Mouse (Mus musculus) brain, embryonic 14.5 days (tissue): Measurements from ENCODE around the gene 9230112D13Rik. TPM values are rescaled to one million over a fixed set of nuclear protein-coding genes. Genes with fewer than 3 reads are reported as not detected.

ENCODE experiments used
- DNase-seq: peaks from one replicate; pipeline ENCODE4 v3.0.0-alpha.2; 2011; ENCODE audit warnings: low read depth
- CTCF ChIP-seq: fragments of 200-500 bp; IDR thresholded peaks from 2 replicates; pipeline ENCODE4 v1.5.1; 2012; ENCODE audit warnings: inconsistent platforms, mild to moderate bottlenecking, moderate library complexity, borderline replicate concordance; ENCODE audit not compliant: insufficient read depth, insufficient read length; ENCODE audit errors: extremely low read depth
- POLR2A ChIP-seq: fragments of 200-500 bp; IDR thresholded peaks from 2 replicates; pipeline ENCODE4 v1.6.1; 2012; ENCODE audit warnings: mild to moderate bottlenecking, inconsistent platforms, borderline replicate concordance; ENCODE audit not compliant: poor library complexity, insufficient read depth, insufficient read length, severe bottlenecking; ENCODE audit errors: extremely low read depth
- polyA plus RNA-seq: library from polyadenylated mRNA; depleted of rRNA; stranded (reverse); fragments of >200 nt; gene quantifications from 2 replicates; pipeline ENCODE4 v1.2.3, GENCODE M21; 2012

Gene 9230112D13Rik
- polyA plus RNA-seq, 1 experiment: not detected

DNA sequence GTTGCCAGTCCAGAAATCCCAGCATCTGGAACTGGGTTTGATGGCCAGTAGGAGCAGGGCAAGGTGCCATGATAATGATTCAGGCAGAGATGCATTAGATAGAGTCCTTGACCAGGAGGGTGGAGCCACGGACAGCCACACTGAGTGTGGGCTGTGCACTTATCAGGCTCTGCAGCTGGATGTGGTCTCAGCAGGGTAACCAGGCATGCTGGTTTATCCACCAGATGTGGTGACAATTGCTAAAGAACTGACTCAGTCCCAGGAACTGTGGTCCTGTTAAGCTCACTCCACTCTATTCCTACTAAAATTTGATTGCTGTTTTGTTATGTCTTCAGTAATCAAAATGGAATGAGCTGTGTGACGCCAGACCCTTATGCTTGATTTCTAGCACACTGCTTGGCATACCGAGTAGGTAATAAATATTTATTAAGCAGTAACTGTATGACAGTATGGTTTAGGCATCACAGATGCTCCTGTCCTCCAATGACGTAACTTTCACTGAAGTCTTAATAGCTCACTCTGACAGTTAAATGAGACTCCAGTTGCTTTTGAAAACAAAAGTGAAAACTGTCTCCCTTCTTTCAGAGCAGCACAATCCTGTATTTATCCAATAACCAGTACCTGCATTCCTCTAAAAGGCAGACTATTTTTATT, 14.3 kb downstream of the 9230112D13Rik start:
- DNase-seq: peak; percentile 73
- TF ChIP-seq CTCF (no peak), POLR2A (no peak)

GRCm38 (mm10) chr14:34505309-34505708, 17.3 kb downstream of the 9230112D13Rik start:
- no peak for DNase-seq
- TF ChIP-seq POLR2A (no peak), CTCF (no peak)

DNA sequence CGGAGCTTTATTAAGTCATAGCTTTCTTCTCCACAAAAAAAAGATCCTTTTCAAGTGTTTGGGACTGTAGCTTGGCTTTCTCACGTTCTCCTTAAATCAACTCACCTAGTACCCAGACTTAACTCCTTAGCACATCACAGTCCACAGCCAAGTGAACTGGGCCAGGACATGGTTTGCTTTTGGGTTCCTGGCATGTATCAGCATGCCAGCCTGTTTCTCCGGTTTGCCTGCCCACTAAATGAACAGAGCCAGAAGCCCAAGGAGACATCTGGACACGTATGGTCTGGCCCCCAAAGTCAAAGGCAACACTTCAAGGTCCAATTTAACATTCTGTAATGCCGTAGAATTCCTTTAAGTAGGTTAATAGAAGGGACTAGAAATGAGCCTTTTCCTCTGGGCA, 18.2 kb downstream of the 9230112D13Rik start:
- TF ChIP-seq CTCF: no peak
- no peak for TF ChIP-seq POLR2A

DNA sequence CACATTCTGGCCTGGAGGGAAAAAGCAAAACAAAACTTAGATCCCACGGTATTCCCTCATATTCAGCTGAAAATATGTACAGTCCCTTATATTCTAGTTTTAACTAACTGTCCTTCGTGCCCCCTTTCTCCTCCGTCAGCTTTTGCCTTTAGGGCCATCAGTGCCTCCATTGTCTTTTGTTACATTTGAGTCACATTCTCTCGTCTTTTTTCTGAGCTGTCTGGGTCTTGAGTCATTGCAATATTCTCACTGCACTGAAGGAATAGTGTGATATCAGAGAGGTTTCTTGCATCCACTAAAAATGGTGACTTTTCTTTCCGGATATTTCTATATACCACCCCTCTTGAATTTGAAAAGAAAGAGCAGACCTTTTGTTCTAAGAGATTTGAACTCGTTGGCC, 18.8 kb downstream of the 9230112D13Rik start:
- peak; percentile 20 for DNase-seq
- TF ChIP-seq CTCF (no peak), POLR2A (no peak)

More for the DNA sequence above, 18.2 kb downstream of the 9230112D13Rik start:
- no peak for DNase-seq

GRCm38 (mm10) chr14:34503325-34503647, 19.3 kb downstream of the 9230112D13Rik start, which contains the start of gene Bmpr1a:
Gene Bmpr1a (minus strand): TSS chr14:34503341.
- no peak for DNase-seq
- no peak for TF ChIP-seq CTCF
- no peak for TF ChIP-seq POLR2A

DNA sequence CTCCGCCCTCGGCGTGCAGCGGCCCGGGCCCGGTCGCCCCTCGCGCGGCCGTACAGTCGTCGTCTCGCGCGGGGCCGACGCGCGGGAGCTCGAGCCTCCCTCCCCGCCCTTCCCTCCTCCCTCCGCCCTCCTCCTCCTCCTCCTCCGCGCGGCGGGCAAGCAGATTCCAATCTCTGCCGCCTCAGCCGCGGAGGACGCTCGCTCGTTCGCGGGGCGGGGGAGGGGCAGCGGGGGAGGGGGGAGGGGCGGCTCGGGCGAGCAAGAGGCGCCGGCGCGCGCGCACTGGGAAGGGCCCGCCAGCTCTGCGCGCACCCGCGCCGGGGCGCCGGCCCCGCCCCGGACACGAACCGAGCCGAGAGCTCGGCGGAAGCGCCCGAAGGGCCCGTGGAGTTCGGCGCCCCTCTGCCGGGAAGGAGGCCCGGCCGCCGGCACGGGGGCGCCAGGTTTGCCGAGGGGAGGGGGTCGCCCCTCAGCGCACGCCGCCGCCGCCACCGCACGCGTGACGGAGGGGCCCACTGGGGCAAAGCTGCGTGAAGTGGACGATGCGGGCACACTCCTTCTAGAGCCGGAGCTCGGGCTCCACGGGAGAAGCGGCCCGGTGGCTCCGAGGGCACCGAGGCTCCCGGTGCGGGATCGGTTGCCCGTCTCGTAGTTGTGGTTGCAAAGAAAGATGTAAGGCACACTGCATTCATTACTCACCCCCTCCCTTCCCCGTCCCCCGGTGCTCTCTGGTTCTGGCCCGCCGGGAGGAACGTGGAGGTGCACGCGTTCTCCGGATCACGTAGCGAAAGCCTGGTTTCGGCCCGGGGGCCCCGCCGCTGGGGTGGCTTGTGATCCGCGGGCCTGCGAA, 19.9 kb downstream of the 9230112D13Rik start:
- peak; percentile 96 for DNase-seq

GRCm38 (mm10) chr14:34501804-34502474, 20.7 kb downstream of the 9230112D13Rik start:
- no peak for TF ChIP-seq CTCF
- TF ChIP-seq POLR2A: peak; percentile 43; the same call in 1 of the 2 replicates
- DNase-seq: peak; percentile 75

More for the DNA sequence above, 19.9 kb downstream of the 9230112D13Rik start:
- TF ChIP-seq POLR2A: peak; percentile 97
- no peak for TF ChIP-seq CTCF

- TF ChIP-seq POLR2A (no peak), CTCF (no peak)
- DNase-seq: peak; percentile 65
Observed at GRCm38 (mm10) chr14:34501447-34501803, 21.2 kb downstream of the 9230112D13Rik start.

DNA sequence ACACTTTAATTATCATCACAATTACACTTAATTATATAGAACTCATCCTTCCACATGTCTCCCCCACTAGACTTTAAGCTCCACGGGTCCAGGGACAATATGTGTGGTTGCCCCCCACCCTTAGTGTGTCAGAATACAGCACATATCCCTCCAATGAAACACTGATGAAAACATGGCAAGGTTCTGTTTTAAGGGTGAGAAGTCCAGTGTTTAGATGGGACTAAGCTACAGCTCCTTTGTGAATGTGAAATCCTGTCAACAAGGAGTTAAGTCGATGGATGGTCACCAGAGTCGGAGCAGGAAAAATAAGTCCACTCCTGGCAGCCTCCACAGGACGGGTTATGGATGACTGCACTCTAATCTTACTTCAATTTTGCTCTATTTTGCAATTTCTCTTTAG, 22.3 kb downstream of the 9230112D13Rik start:
- peak; percentile 38 for DNase-seq
- TF ChIP-seq CTCF (no peak), POLR2A (no peak)

DNA sequence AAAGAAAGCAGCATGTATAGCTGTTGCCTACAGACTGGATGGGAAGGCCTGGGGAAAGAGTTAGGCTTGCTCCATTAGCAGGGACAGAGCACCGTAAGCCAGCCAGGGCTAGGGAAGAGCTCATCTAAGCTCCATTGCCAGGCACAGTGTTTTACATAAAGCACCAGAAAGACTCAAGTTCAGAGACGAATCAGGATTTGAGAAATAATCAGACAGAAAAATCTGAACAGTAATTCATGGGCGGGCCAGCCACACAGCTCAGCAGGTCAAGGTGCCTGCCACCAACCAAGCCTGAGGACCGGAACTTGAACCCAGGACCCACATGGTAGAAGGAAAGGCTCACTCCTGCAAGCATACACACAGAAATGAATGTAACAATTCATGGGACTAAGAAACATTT, 22.9 kb downstream of the 9230112D13Rik start:
- TF ChIP-seq POLR2A (no peak), CTCF (no peak)
- peak; percentile 32 for DNase-seq

DNA sequence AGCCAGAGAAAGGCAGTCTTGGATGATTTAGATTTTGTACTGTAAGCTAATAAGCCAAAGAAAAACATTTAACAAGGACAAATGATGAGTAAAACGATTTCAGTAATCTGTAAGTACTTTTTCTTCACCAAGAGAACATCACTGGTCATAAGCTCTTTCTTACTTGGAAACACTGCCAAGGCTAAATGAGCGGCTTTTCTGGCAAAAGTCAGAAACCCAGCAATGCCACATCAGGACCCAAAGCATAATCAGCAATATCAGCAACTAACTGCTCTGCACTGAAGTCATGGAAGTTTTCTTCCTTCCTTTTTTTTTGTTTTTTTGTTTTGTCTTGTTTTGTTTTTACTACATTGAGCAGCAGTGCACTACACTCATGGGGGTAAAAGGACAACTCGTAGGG, 25.3 kb downstream of the 9230112D13Rik start:
- TF ChIP-seq CTCF: no peak
- TF ChIP-seq POLR2A: no peak
- no peak for DNase-seq
